Mouse (Mus musculus) T-cell, adult 2 months (primary cell): ENCODE data around the gene Ndufa12.

Experiments used
- DNase-seq: peaks from one replicate; pipeline ENCODE4 v3.0.0; 2022; ENCODE audit warnings: low spot score

Gene Ndufa12

DNA sequence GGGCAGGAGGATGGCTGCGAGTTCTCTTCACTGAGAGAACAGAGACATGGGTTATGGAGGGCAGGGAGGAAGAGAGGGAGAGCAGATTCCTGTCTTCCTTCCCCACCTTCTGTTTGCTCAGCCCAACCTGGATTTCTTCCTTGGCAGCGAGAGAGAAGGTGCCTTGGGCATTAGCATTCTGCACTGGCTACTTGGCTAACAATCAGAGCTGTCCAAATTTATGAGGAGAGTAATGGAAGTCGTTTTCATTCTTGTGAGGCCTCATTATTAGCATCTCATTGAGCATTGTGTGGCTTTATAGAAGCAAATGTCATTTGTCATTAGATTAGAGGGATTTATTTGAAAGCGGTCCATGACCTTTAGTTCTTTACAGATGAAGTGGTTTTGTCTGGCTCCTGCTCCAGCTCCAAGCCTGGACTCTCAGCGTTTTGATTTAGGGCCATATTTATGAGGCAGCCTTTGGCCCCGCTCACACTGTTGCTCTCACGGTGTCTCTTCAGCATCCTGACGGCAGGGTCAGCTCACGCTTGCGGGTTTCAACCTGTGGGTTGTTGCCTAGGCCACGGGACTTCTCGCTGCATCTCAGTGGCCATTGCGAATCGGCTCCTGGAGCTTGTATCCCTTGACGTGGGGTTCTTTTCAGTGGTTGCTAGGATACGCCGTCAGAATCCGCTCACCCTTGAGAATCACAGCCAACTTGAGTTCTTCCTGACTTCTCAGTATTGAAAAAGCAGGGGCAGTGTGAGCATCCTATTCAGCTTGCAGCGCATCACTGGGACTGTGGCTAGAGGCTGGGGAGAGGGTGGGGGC, 31.9 kb downstream of the Ndufa12 start:
- no peak for DNase-seq

DNA sequence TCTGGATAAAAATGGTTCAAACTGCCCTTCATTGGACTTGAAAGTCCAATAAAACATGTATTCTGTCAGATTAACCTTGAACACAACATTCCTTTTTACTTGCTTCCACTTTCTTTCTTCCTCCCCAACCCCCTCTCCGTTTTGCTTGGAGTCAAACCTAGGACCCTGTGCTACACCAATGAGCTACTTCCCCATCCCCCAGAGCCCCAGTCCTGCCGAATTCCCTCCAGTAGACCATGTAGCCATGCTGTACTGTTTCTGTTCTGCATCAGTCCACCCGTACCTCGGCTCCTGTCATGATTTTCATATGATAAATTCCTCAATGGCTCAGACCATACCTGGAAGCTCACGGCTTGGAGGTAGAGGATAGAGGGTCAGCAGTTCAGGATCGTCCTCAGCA, 32.5 kb downstream of the Ndufa12 start:
- DNase-seq, result no peak

DNA sequence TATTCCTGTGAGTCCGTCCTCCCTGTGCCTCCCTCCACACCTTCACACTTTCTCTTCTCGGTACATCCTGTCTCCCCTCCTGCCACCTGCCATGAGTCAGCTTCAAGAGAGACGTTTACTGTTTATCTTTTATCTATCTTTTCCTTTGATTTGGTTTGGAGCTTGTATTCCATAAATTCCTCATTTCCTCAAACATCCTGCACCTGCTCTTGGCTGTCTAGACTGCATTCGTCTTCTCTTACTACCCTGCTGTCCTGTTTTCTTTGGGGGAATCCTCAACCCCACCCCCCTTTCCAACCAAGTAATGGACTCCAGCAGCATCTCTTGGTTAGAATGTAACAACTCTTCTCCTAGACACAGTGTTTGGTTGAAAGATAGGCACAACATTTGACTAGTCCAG, 36.7 kb downstream of the Ndufa12 start:
- no peak for DNase-seq

DNA sequence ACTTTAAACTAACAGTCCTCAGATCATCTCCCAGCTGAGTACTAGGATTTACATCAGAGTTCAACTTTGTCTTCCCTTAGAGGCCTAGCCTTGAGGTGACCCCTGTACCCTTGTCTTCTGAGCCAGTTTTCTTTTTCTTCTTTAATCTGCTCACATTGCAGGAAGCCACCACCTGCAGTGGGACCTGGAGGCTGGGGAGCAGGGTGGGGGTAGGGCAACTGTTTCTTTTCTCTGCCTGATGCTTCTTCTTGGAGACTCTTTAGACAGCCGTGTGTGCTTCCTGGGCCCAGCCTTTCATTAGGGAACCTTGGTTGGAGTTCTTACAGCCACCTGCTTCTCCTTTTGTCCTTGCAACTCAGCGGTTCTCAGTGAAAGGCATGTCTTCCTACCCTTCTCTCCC, 42.8 kb downstream of the Ndufa12 start:
- no peak for DNase-seq

DNA sequence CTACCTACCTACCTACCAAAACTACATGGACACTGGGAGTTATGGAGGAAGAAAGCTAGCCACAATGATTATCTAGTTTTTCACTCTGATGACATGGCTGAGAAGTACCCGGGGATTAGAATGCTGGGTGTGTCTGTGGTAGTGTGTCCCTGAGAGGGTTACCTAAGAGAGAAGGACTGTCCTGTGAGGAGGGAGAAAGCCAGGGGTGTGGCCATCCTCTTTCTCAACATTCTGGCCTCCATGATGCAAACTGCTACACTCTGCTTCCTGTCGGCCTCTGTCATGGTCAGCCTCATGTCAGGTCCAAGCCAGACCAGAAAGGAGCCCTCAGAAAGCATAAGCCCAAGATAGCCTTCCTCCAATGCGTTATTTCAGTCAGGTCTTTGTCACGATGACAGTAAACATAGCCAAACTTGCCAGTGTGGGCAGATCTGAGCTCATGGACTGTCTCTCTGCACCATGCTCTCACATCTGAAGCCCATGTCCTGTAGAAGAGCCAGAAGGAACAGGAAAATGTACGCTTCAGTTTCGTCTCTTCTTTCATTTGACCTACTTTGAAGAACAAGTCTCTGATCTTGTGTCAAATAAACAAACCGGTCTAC, 49.3 kb downstream of the Ndufa12 start:
- no peak for DNase-seq

DNA sequence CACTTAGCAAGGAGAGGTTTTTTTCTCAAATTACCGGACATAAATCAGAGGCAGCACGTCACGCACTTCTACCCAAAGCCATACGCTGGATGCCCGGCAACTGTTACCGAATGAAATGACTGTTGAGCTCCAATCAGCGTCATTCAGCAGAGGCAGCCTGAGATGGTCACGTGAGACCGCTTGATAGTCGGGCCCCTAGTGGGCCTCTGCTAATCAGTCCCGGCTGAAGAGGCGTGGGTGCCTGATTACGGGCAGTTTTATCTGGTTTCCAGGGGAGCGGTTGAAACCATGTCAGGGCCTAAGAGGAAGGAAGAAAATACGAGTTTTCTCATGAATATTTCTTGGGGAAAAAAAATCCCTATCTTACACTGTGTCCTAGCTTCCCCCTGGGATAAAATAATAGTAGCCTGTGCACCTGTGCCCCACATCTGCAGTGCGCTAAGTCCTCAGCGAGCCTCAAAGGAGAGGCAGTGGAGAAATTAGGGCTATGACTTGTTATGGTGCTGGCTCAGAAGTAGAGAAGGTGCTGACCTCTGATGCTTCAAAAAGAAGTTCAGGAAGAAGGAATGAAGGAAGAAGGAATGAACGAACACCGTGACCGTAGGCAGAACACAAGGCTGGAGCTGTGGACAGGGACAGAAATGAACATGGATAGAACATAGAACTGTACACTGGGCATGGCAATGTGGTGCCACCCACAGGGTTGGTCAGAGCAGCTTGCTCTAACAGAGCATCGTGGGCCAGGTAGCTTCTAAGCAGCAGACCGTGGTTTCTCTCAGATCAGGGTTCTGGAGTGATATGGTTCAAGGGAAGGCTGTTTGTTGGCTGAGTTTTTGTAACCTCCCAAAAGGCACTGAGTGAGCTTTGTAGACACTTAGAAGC, 51.3 kb downstream of the Ndufa12 start:
- DNase-seq, result no peak

DNA sequence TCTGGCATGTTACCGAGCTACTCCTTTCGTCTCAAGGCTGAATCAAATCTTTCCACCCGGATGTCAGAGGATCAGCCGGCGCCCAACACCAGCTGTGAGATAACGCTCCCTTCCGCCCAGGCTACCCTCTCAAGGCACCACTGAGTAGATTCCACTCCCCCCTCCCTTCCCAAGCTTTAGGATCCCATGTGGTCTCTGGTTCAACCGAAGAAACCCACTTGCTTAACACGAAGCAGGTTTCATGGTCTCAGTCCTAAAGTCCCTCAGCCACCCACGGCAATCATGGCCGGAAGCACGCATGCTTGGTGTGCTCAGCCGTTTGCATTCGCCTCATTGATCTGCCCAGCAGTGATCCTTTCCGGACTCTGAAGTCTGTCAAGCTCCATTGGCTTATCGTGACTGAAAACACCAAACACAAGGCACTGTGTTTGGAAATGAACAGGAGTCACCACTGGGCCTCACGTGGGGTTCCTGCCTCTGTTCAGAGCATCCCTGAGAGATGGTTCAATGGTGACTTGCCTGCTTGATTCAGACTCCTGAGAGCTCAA, 54.8 kb downstream of the Ndufa12 start:
- DNase-seq, result no peak

DNA sequence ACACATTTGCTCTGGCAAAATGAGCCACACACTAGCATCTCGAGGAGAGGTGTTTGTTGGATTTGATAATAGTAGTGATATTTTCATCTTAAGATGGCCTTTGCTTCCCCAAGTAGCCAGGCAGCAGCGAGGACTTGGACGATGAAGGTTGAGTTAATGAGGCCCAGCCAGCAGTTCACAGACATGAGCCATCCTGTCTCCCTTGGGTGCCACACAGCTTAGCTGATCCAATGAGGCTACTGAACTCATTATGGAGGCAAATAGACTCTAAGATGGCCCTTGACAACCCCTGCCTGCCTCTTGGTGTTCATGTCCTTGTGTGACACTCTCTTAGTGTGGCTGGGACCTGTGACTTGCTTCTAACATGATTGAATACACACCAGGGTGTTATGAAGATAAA, 56.2 kb downstream of the Ndufa12 start:
- DNase-seq, result no peak

DNA sequence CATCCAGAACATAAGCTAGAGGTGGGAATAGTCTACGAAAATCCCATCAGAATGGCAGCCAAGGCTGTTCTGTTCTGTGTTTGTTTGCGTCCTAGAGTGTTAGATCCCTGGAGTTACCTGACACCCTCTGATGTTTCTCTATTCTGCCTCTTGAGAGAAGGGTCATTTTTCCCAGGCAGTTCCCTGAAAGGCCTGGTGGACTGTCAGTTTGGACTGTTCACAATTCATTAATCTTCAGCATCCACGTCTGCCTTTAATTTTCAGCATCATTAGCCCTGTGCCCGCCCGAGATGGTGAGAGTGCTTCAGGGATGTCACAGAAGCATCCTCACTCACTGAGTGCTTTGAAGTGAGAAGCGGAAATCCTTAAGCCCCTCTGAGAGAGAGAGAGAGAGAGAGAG, 57.2 kb downstream of the Ndufa12 start:
- DNase-seq, result no peak

DNA sequence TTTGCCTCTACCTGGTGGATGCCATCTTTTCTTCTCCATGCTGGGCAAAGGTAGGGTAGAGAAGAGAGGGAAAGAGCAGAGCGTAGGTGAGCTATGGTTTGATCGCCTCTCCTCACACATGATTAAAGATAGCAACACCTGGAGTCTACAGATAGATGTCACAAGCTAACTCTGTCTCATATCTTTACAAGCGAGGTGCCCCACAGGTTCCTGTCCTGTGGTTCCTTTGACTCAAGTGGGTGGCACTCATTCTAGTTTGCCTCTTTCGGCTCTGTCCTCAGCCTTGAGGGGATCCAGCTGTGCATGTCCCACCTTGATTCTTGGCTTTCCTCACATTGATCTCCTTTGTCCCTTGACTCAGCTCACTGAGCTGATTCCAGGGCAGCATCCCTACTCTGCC, 58.0 kb downstream of the Ndufa12 start:
- no peak for DNase-seq

DNA sequence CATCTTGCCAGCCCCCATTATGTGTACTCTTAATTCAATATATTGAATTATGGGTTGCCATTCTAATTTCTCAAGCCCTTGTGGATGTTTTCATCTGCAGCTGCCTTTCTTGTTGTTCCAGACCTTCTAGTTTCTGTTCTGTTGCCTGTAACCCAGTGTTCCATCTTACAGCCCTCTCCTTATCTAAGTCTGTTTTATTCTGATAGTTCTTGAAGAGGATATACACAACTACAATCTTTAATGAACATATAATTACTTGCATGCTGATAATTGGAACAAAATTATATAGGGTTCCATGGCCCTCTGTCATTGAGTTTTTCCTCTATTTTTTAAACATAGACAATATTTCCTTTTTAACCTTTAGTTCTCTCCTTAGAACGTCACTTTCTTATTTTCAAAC, 62.0 kb downstream of the Ndufa12 start:
- no peak for DNase-seq

DNA sequence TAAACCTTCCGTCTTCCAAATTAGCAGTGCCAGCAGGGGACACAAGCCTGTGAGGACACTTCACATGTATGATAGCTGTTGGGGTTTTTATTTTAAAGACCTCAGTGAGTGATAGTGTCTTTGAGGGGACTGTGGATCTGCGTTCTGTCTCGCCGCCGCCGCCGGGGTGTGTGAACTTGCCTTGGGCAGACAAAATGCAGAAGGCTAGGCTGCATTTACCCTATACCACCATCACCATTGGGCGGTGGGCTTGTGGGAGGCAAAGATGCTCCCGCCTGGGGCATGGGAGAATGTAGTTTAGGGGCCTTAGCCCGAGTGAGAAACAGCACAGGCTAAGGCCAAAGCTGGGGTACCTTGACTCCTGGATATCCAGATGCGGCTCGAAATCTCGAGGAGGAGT, 64.1 kb downstream of the Ndufa12 start:
- no peak for DNase-seq

DNA sequence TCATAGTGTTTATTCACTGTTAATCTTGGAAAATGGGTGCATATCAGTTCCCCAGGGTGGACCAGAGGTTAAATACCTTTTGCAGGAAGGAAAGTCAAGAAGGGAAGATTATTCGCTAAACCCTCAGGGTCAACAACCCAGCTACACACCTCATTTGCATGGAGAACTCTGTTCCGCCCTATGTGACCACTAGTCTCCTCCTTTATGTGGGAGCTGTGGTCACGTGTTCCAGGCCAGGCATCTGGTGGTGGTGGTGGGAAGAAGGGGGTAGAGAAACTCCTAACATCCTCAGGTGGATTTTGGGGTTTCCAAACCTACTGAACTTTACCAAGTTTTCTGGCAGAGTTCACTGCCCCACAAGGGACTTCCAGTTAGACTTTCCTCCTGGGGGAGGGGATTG, 64.7 kb downstream of the Ndufa12 start:
- no peak for DNase-seq

DNA sequence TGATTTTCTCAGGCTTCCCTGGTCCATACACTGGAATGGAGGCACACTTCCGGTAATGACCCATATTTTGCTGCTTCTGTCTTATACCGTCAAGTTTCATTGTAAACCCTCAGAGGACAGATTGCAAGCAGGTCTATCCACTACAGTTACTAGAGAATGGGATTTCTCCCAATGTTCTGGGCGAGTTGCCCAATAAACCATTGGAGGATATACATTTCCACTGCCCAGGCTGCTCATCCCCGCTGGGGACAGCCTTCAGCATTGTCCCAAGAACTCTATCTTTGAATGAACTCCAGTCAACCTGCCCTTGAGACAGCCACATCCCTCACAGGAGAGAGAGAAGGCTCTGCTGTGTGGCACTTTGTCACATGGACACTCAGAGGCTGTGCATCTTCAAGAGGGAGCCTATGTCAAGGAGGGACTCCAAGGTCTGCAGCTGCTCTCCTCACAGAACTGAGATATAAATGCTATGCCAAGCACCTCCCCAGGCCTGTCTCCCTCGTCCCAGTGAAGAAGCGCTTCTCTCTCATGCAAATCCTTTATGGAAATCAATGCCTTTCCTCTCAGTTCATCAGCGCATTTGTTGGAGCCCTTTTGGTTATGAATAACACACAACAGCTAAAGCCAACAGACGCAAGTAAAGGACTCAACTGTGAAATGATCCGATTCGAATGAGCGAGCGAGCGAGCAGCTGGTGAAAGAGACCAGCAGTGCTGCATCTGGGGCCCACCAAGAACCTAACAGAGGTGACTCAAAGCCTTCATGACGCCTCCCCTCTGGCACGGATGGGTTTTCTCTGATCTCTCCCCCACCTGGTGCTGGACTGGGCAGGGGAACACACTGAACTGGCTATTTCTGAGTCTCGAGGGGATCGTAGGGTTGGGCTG, 67.4 kb downstream of the Ndufa12 start:
- DNase-seq, result no peak
